Mouse (Mus musculus) MEL (cell line): ENCODE results near the gene Psma1. TPM values are rescaled to one million over a fixed set of nuclear protein-coding genes. Genes with fewer than 3 reads are reported as not detected.
A peak's percentile ranks its signal among the peaks of the same experiment; 100 is the strongest.

Experiments used
- DNase-seq: peaks from one replicate; pipeline ENCODE4 v3.0.0; 2011; ENCODE audit warnings: low read depth, low spot score
- H3K27ac ChIP-seq: 2 replicates; pipeline ENCODE4 v1.5.1; 2012; ENCODE audit warnings: low read depth, mild to moderate bottlenecking, control low read depth, low read length, moderate library complexity; ENCODE audit not compliant: control insufficient read depth
- H3K27me3 ChIP-seq, 2 experiments: fragments of 150-350 bp in 1 of 2; sonication (generic) in 1 of 2; 2 replicates each; pipeline ENCODE4 v1.6.1; 2012; ENCODE audit warnings: low read length in 2 of 2, mild to moderate bottlenecking in 2 of 2, improper control_type of control experiment in 1 of 2, moderate library complexity in 1 of 2; ENCODE audit not compliant: insufficient read depth in 2 of 2, control insufficient read depth in 1 of 2
- H3K36me3 ChIP-seq, 2 experiments: 2 replicates each; pipeline ENCODE4 v1.6.1; 2012 to 2014; ENCODE audit warnings: low read length in 2 of 2, improper control_type of control experiment in 1 of 2, inconsistent platforms in 1 of 2, mild to moderate bottlenecking in 1 of 2; ENCODE audit not compliant: insufficient read depth in 2 of 2, control insufficient read depth in 1 of 2
- H3K4me1 ChIP-seq, 2 experiments: fragments of 150-350 bp in 1 of 2; sonication (generic) in 1 of 2; 2 replicates each; pipeline ENCODE4 v1.6.1; 2012; ENCODE audit warnings: low read length in 2 of 2, improper control_type of control experiment in 1 of 2, mild to moderate bottlenecking in 1 of 2; ENCODE audit not compliant: insufficient read depth in 2 of 2, control insufficient read depth in 1 of 2
- H3K4me3 ChIP-seq, 2 experiments: fragments of 150-350 bp in 1 of 2; sonication (generic) in 1 of 2; 2 replicates each; pipeline ENCODE4 v1.5.1; 2012; ENCODE audit warnings: low read depth in 2 of 2, low read length in 2 of 2, mild to moderate bottlenecking in 2 of 2, moderate library complexity in 2 of 2, control low read depth in 1 of 2, improper control_type of control experiment in 1 of 2; ENCODE audit not compliant: control insufficient read depth in 1 of 2, insufficient read depth in 1 of 2
- H3K79me2 ChIP-seq: 2 replicates; pipeline ENCODE4 v1.6.1; 2012; ENCODE audit warnings: mild to moderate bottlenecking, low read length, moderate library complexity; ENCODE audit not compliant: control insufficient read depth, poor library complexity, insufficient read depth
- H3K9ac ChIP-seq: 2 replicates; pipeline ENCODE4 v1.6.1; 2012; ENCODE audit warnings: low read depth, mild to moderate bottlenecking, control low read depth, low read length, moderate library complexity; ENCODE audit not compliant: control insufficient read depth, poor library complexity, severe bottlenecking
- H3K9me3 ChIP-seq: fragments of 150-350 bp; sonication (generic); replicated peaks from 2 replicates; pipeline ENCODE4 v1.6.1; 2012; ENCODE audit warnings: mild to moderate bottlenecking, low read length, improper control_type of control experiment, moderate library complexity; ENCODE audit not compliant: insufficient read depth
- BHLHE40 ChIP-seq: IDR thresholded peaks from 2 replicates; pipeline ENCODE4 v1.6.1; 2012; ENCODE audit warnings: low read depth, mild to moderate bottlenecking, inconsistent platforms, low read length, improper control_type of control experiment, borderline replicate concordance
- CHD2 ChIP-seq: IDR thresholded peaks from 2 replicates; pipeline ENCODE4 v1.6.1; 2011; ENCODE audit warnings: low read length, improper control_type of control experiment
- CTCF ChIP-seq, 3 experiments: IDR thresholded peaks in 2 of 3; conservative IDR thresholded peaks in 1 of 3; 2 replicates each; pipeline ENCODE4 v1.5.1; 2011 to 2012; ENCODE audit warnings: low read length in 3 of 3, low read depth in 2 of 3, mild to moderate bottlenecking in 2 of 3, improper control_type of control experiment in 1 of 3, inconsistent platforms in 1 of 3, mixed read lengths in 1 of 3, moderate library complexity in 1 of 3; ENCODE audit not compliant: control insufficient read depth in 1 of 3, insufficient read depth in 1 of 3, poor library complexity in 1 of 3, severe bottlenecking in 1 of 3
- E2F4 ChIP-seq: IDR thresholded peaks from 2 replicates; pipeline ENCODE4 v1.6.1; 2011; ENCODE audit warnings: low read depth, low read length, improper control_type of control experiment, borderline replicate concordance
- ELF1 ChIP-seq: IDR thresholded peaks from 2 replicates; pipeline ENCODE4 v1.6.1; 2014; ENCODE audit warnings: low read depth, mild to moderate bottlenecking, inconsistent platforms, low read length, improper control_type of control experiment, moderate library complexity
- ETS1 ChIP-seq: IDR thresholded peaks from 2 replicates; pipeline ENCODE4 v1.6.1; 2012; ENCODE audit warnings: low read depth, mild to moderate bottlenecking, inconsistent platforms, low read length, improper control_type of control experiment, moderate library complexity
- GABPA ChIP-seq: IDR thresholded peaks from 2 replicates; pipeline ENCODE4 v1.6.1; 2012; ENCODE audit warnings: low read depth, mild to moderate bottlenecking, inconsistent platforms, low read length, improper control_type of control experiment, moderate library complexity
- GATA1 ChIP-seq: IDR thresholded peaks from 2 replicates; pipeline ENCODE4 v1.6.1; 2011; ENCODE audit warnings: low read depth, low read length, improper control_type of control experiment
- JUND ChIP-seq: IDR thresholded peaks from 2 replicates; pipeline ENCODE4 v1.6.1; 2011; ENCODE audit warnings: low read depth, mild to moderate bottlenecking, improper control_type of control experiment, low read length
- MEF2A ChIP-seq: IDR thresholded peaks from 2 replicates; pipeline ENCODE4 v1.6.1; 2014; ENCODE audit warnings: low read depth, mild to moderate bottlenecking, inconsistent platforms, low read length, improper control_type of control experiment; ENCODE audit not compliant: poor library complexity, insufficient replicate concordance, severe bottlenecking; ENCODE audit errors: extremely low read depth
- MXI1 ChIP-seq: IDR thresholded peaks from 2 replicates; pipeline ENCODE4 v1.6.1; 2011; ENCODE audit warnings: mild to moderate bottlenecking, low read depth, low read length, improper control_type of control experiment
- MYC ChIP-seq: IDR thresholded peaks from 2 replicates; pipeline ENCODE4 v1.6.1; 2011; ENCODE audit warnings: low read depth, mild to moderate bottlenecking, low read length, improper control_type of control experiment, moderate library complexity
- NELFE ChIP-seq: IDR thresholded peaks from 2 replicates; pipeline ENCODE4 v1.6.1; 2011; ENCODE audit warnings: low read depth, low read length, improper control_type of control experiment
- POLR2A ChIP-seq, 2 experiments: IDR thresholded peaks; 2 replicates each; pipeline ENCODE4 v1.6.1; 2011 to 2012; ENCODE audit warnings: low read length in 2 of 2, mild to moderate bottlenecking in 2 of 2, control low read depth in 1 of 2, improper control_type of control experiment in 1 of 2, low read depth in 1 of 2, moderate library complexity in 1 of 2; ENCODE audit not compliant: control insufficient read depth in 1 of 2, insufficient read depth in 1 of 2, poor library complexity in 1 of 2
- POLR2AphosphoS2 ChIP-seq: IDR thresholded peaks from 2 replicates; pipeline ENCODE4 v1.6.1; 2011; ENCODE audit warnings: low read length, improper control_type of control experiment
- RAD21 ChIP-seq: IDR thresholded peaks from 2 replicates; pipeline ENCODE4 v1.6.1; 2011; ENCODE audit warnings: mild to moderate bottlenecking, low read depth, low read length, improper control_type of control experiment
- RCOR1 ChIP-seq: IDR thresholded peaks from 2 replicates; pipeline ENCODE4 v1.6.1; 2012; ENCODE audit warnings: low read depth, mild to moderate bottlenecking, inconsistent platforms, low read length, improper control_type of control experiment
- SIN3A ChIP-seq: IDR thresholded peaks from 2 replicates; pipeline ENCODE4 v1.6.1; 2012; ENCODE audit warnings: low read length, improper control_type of control experiment, inconsistent platforms
- SMC3 ChIP-seq: IDR thresholded peaks from 2 replicates; pipeline ENCODE4 v1.6.1; 2011; ENCODE audit warnings: low read depth, low read length, improper control_type of control experiment
- TAL1 ChIP-seq: IDR thresholded peaks from 2 replicates; pipeline ENCODE4 v1.6.1; 2012; ENCODE audit warnings: mild to moderate bottlenecking, inconsistent platforms, low read length, moderate library complexity, mixed read lengths
- TBP ChIP-seq: IDR thresholded peaks from 2 replicates; pipeline ENCODE4 v1.8.0; 2011; ENCODE audit warnings: low read depth, low read length, improper control_type of control experiment
- TCF12 ChIP-seq: IDR thresholded peaks from 2 replicates; pipeline ENCODE4 v1.6.1; 2014; ENCODE audit warnings: low read depth, mild to moderate bottlenecking, inconsistent platforms, low read length, improper control_type of control experiment, moderate library complexity
- UBTF ChIP-seq: IDR thresholded peaks from 2 replicates; pipeline ENCODE4 v1.6.1; 2012; ENCODE audit warnings: low read depth, mild to moderate bottlenecking, inconsistent platforms, low read length, improper control_type of control experiment, moderate library complexity, borderline replicate concordance; ENCODE audit not compliant: insufficient read depth
- USF1 ChIP-seq: IDR thresholded peaks from 2 replicates; pipeline ENCODE4 v1.6.1; 2014; ENCODE audit warnings: low read depth, mild to moderate bottlenecking, inconsistent platforms, low read length, improper control_type of control experiment, moderate library complexity
- USF2 ChIP-seq, 2 experiments: IDR thresholded peaks; 2 replicates each; pipeline ENCODE4 v1.6.1; 2011 to 2012; ENCODE audit warnings: improper control_type of control experiment in 2 of 2, low read length in 2 of 2, borderline replicate concordance in 1 of 2, inconsistent platforms in 1 of 2, low read depth in 1 of 2, mild to moderate bottlenecking in 1 of 2; ENCODE audit not compliant: insufficient read depth in 1 of 2
- ZC3H11A ChIP-seq: IDR thresholded peaks from 2 replicates; pipeline ENCODE4 v1.6.1; 2012; ENCODE audit warnings: low read depth, mild to moderate bottlenecking, inconsistent platforms, low read length, improper control_type of control experiment
- ZKSCAN1 ChIP-seq: IDR thresholded peaks from 2 replicates; pipeline ENCODE4 v1.6.1; 2012; ENCODE audit warnings: low read depth, mild to moderate bottlenecking, inconsistent platforms, low read length, improper control_type of control experiment, moderate library complexity
- ZNF384 ChIP-seq: IDR thresholded peaks from 2 replicates; pipeline ENCODE4 v1.6.1; 2012; ENCODE audit warnings: low read depth, mild to moderate bottlenecking, inconsistent platforms, low read length, improper control_type of control experiment
- polyA plus RNA-seq, 2 experiments: library from polyadenylated mRNA; stranded (reverse) in 1 of 2; unstranded in 1 of 2; fragments of >175 nt in 1 of 2; fragments of >200 nt in 1 of 2; gene quantifications; 2 replicates each; pipeline versions ENCODE4 v1.2.1 to v1.2.4; 2012; ENCODE audit warnings: low replicate concordance in 2 of 2, low read depth in 1 of 2; ENCODE audit not compliant: insufficient read length in 2 of 2, insufficient read depth in 1 of 2, missing spikeins in 1 of 2
- total RNA-seq: library from RNA; depleted of rRNA; stranded (reverse); fragments of 300-350 nt; gene quantifications from 2 replicates; pipeline ENCODE4 v1.2.3, GENCODE M21; 2012

Psma1 gene
- total and polyA plus RNA-seq, 3 experiments = 282 to 324 TPM; not detected in 1

DNA sequence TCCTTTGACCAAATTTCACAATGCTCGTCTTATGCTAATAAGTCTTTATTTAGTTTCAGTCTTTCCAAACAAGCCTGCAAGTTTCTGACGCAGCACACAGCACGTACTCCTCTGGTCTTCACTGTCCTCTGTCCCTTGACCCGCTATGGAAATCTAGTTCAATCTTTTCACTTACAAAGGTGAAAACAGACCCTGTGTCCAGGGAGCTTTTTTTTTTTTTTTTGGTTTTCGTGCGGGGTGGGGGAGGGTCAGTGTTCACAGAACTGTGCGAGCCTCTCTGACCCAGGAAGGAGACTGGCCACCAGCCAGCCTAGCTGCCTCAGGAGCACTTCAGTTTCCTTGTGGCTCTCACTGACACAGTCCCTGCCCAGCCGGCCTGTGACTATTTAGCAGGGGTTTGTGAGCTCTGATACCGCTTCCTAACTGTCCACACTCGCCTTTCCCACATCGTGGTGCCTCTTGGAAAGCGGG lies 16.6 kb upstream of the Psma1 start:
- H3K36me3 ChIP-seq = peaks cover 0 to 18% of the 10 kb centered on the region in 2 experiments; a peak in 2 of 4 replicates
- H3K9me3 ChIP-seq = no peaks in the 10 kb centered on the region
- H3K27ac ChIP-seq = peak overlapping the region; percentile 98
- peak overlapping the region; percentile 57 to 60 for H3K4me3 ChIP-seq
- H3K79me2 ChIP-seq = no peaks in the 10 kb centered on the region; the same call in 1 of the 2 replicates
- peak overlapping the region; percentile 72 for H3K9ac ChIP-seq
- DNase-seq = peak; percentile 79
- peaks cover 12 to 22% of the 10 kb centered on the region in 2 experiments for H3K4me1 ChIP-seq
- H3K27me3 ChIP-seq = no peaks in the 10 kb centered on the region
- no peak for TF ChIP-seq POLR2AphosphoS2
- peak; percentile 88 for TF ChIP-seq ZNF384
- no peak for TF ChIP-seq UBTF
- no peak for TF ChIP-seq BHLHE40
- TF ChIP-seq POLR2A (IDR thresholded peaks at IDR 0.05; ENCODE audit: control insufficient read depth in 1 of 2, insufficient read depth in 1 of 2, low read depth in 1 of 2, low read length in 2 of 2, poor library complexity in 1 of 2) = peak in 1 of 2 experiments; percentile 34; a peak in 2 of 4 replicates

DNA sequence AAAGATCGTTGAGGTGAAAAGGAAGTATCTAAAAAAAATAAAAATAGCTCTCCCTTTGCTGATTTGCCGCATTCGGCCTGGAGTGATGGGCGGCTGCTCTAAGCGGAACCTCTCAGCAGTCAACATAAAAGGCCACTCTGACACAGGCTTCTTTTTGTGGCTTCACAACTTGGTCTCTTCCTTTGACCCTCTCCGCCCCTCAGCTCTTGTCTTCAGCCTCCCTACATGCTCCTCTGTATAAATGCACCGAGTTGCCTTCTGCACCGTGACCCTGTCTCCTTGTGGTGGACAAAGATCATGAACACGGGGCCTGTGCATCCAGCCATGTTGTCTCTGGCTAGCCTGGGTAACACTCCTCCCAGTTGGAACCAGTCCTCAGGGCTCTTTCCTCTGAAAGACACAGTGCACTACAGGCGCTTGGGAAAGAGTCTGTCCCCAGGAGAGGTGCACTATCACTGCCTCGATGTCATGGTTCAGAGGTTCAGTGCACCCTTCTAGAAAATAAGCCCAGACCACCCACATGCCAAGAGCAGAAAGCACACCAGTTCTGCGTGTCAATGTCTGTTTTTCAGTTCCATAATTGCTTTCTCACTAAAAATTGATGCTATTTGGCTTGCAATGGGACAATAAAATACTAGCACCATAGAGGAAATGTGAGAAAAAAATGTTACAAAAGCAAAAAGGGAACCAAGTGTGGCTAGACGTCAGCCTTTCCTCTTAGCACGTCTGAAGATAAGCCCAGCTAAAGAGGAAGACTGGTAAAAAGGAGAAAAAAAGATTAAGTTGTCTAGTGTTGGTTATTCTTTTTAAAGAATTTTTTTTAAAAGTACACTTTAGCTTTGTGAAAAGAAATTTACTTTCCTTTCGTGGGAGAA lies 15.8 kb upstream of the Psma1 start:
- H3K4me3 ChIP-seq = peak overlapping the region; percentile 51 to 57
- H3K9ac ChIP-seq = peak overlapping the region; percentile 78
- peak; percentile 89 for DNase-seq
- peaks cover 12 to 22% of the 10 kb centered on the region in 2 experiments for H3K4me1 ChIP-seq
- no peaks in the 10 kb centered on the region; the same call in 1 of the 2 replicates for H3K79me2 ChIP-seq
- no peaks in the 10 kb centered on the region for H3K27me3 ChIP-seq
- H3K27ac ChIP-seq = peak overlapping the region; percentile 98
- peaks cover 0 to 18% of the 10 kb centered on the region in 2 experiments; a peak in 2 of 4 replicates for H3K36me3 ChIP-seq
- no peaks in the 10 kb centered on the region for H3K9me3 ChIP-seq
- peak; percentile 95 for TF ChIP-seq ZNF384
- no peak for TF ChIP-seq JUND
- TF ChIP-seq NELFE = peak; percentile 35; the same call in 1 of the 2 replicates
- no peak for TF ChIP-seq USF1
- peak; percentile 47; the same call in 1 of the 2 replicates for TF ChIP-seq RCOR1
- peak; percentile 75 for TF ChIP-seq SIN3A
- TF ChIP-seq MXI1 = peak; percentile 32; the same call in 1 of the 2 replicates
- TF ChIP-seq ZC3H11A = no peak
- TF ChIP-seq GATA1 = peak; percentile 92
- TF ChIP-seq GABPA = no peak
- TF ChIP-seq USF2 (IDR thresholded peaks at IDR 0.05; ENCODE audit: borderline replicate concordance in 1 of 2, insufficient read depth in 1 of 2, low read depth in 1 of 2, low read length in 2 of 2) = no peak
- peak; percentile 29; the same call in 1 of the 2 replicates for TF ChIP-seq ELF1
- no peak for TF ChIP-seq E2F4
- TF ChIP-seq ZKSCAN1 = peak; percentile 52; the same call in 1 of the 2 replicates
- 0 out of 2 replicates have a peak, but pooled peaks have one; percentile 63 for TF ChIP-seq MEF2A
- TF ChIP-seq POLR2AphosphoS2 = no peak
- TF ChIP-seq CHD2 = no peak
- no peak for TF ChIP-seq TAL1
- peak; percentile 76 for TF ChIP-seq MYC
- TF ChIP-seq TBP = peak; percentile 23; the same call in 1 of the 2 replicates
- TF ChIP-seq TCF12 = peak; percentile 58
- 0 out of 2 replicates have a peak, but pooled peaks have one; percentile 46 for TF ChIP-seq BHLHE40
- no peak for TF ChIP-seq SMC3
- TF ChIP-seq CTCF (IDR thresholded peaks at IDR 0.05 in 2 of 3, conservative IDR thresholded peaks at IDR 0.05 in 1 of 3; ENCODE audit: control insufficient read depth in 1 of 3, insufficient read depth in 1 of 3, low read depth in 2 of 3, low read length in 3 of 3, poor library complexity in 1 of 3, severe bottlenecking in 1 of 3) = no peak
- no peak for TF ChIP-seq RAD21
- TF ChIP-seq ETS1 = peak; percentile 92
